Comparison of ENCODE assay signal across 21 mouse cellular contexts in genomic region chr5:146684429-146684828, GRCm38 (mm10).
DNase-seq lines count a peak whose midpoint lies in the region; ATAC-seq and TF ChIP-seq lines count a peak whose summit lies in the region.
"Had no signal": no experiment of that assay in that cellular context is flagged by ENCODE, and none has a peak within 500 bp of the region (broad histone marks: within the 10 kb centered on the region; RNA-seq: fewer than 3 reads in every experiment).

No protein-coding gene starts in this region.

- no peak for TF ChIP-seq POLR2A in brain, embryonic 14.5 days (IDR thresholded peaks at IDR 0.05; ENCODE audit: borderline replicate concordance, extremely low read depth, insufficient read depth, insufficient read length, poor library complexity, severe bottlenecking)

- DNase-seq in hindbrain, postnatal 0 days (ENCODE audit: low spot score), result peak; percentile 29
- DNase-seq in hindbrain, embryonic 11.5 days (ENCODE audit: low spot score), result no peak
- DNase-seq in brain, embryonic 14.5 days (ENCODE audit: low read depth), result no peak
- DNase-seq in heart, adult 11 months, result no peak
- DNase-seq: adrenal gland, adult 8-10 months; cerebellum, adult 18-20 months; cerebellum, postnatal 25 days; kidney, adult 8-10 months; kidney, postnatal 10 days; layer of hippocampus, postnatal 36 days; liver, embryonic 13.5 days; lung, embryonic 14.5 days; lung, postnatal 4 days; thymus, postnatal 14 days had no signal

- ATAC-seq in hindbrain, postnatal 0 days, result peak; percentile 41; the same call in 1 of the 2 replicates
- ATAC-seq in hindbrain, embryonic 11.5 days (ENCODE audit: low FRiP score), result no peak
- ATAC-seq in midbrain, embryonic 13.5 days, result 0 out of 2 replicates have a peak, but pooled peaks have one; percentile 22
- ATAC-seq in midbrain, embryonic 15.5 days (replicated peaks), result no peak
- peak; percentile 61; the same call in 1 of the 2 replicates for ATAC-seq in neural tube, embryonic 14.5 days (ENCODE audit: low read depth)
- ATAC-seq: activated CD4-positive, CD25-positive, alpha-beta regulatory T cell, adult 4 months; forebrain, embryonic 13.5 days had no signal

- H3K4me2 ChIP-seq in hindbrain, postnatal 0 days (ENCODE audit: low read depth, low read length), result no peak overlapping the region
- no peak overlapping the region for H3K4me2 ChIP-seq in hindbrain, embryonic 11.5 days (replicated peaks; ENCODE audit: low read depth, low read length)
- H3K4me2 ChIP-seq in midbrain, embryonic 13.5 days (replicated peaks), result no peak overlapping the region
- H3K4me2 ChIP-seq in midbrain, embryonic 15.5 days, result no peak overlapping the region
- no peak overlapping the region for H3K4me2 ChIP-seq in neural tube, embryonic 14.5 days (ENCODE audit: low read depth, low read length)
- H3K4me2 ChIP-seq: forebrain, embryonic 13.5 days; heart, embryonic 15.5 days; limb, embryonic 13.5 days; liver, embryonic 13.5 days; lung, embryonic 14.5 days had no signal

- no peaks in the 10 kb centered on the region for H3K36me3 ChIP-seq in hindbrain, postnatal 0 days (ENCODE audit: insufficient read depth, low read length)
- no peaks in the 10 kb centered on the region for H3K36me3 ChIP-seq in hindbrain, embryonic 11.5 days (ENCODE audit: control insufficient read depth, insufficient read depth, low read length)
- no peaks in the 10 kb centered on the region for H3K36me3 ChIP-seq in midbrain, embryonic 13.5 days
- H3K36me3 ChIP-seq in midbrain, embryonic 15.5 days (replicated peaks), result no peaks in the 10 kb centered on the region
- H3K36me3 ChIP-seq in neural tube, embryonic 14.5 days (ENCODE audit: control insufficient read depth, insufficient read depth, low read length), result no peaks in the 10 kb centered on the region
- H3K36me3 ChIP-seq: heart, embryonic 15.5 days; limb, embryonic 13.5 days; liver, embryonic 13.5 days had no signal

- no peaks in the 10 kb centered on the region for H3K9me3 ChIP-seq in hindbrain, postnatal 0 days (ENCODE audit: low read length)
- no peaks in the 10 kb centered on the region for H3K9me3 ChIP-seq in hindbrain, embryonic 11.5 days (ENCODE audit: control insufficient read depth, low read length)
- no peaks in the 10 kb centered on the region for H3K9me3 ChIP-seq in midbrain, embryonic 13.5 days
- H3K9me3 ChIP-seq in midbrain, embryonic 15.5 days, result no peaks in the 10 kb centered on the region
- no peaks in the 10 kb centered on the region for H3K9me3 ChIP-seq in neural tube, embryonic 14.5 days (ENCODE audit: control insufficient read depth, low read length)
- H3K9me3 ChIP-seq: forebrain, embryonic 13.5 days; heart, embryonic 15.5 days; limb, embryonic 13.5 days; liver, embryonic 13.5 days had no signal

- no peak overlapping the region for H3K4me3 ChIP-seq in hindbrain, postnatal 0 days (ENCODE audit: low read length)
- H3K4me3 ChIP-seq in hindbrain, embryonic 11.5 days (ENCODE audit: low read depth, low read length), result no peak overlapping the region
- no peak overlapping the region for H3K4me3 ChIP-seq in midbrain, embryonic 13.5 days (replicated peaks)
- H3K4me3 ChIP-seq in midbrain, embryonic 15.5 days, result no peak overlapping the region
- H3K4me3 ChIP-seq in neural tube, embryonic 14.5 days (ENCODE audit: low read depth, low read length), result no peak overlapping the region
- H3K4me3 ChIP-seq: forebrain, embryonic 13.5 days; heart, embryonic 15.5 days; limb, embryonic 13.5 days; liver, embryonic 13.5 days had no signal

- H3K9ac ChIP-seq in hindbrain, postnatal 0 days (replicated peaks; ENCODE audit: low read length), result no peak overlapping the region
- no peak overlapping the region for H3K9ac ChIP-seq in hindbrain, embryonic 11.5 days (ENCODE audit: low read depth, low read length)
- H3K9ac ChIP-seq in midbrain, embryonic 13.5 days (replicated peaks), result no peak overlapping the region
- no peak overlapping the region for H3K9ac ChIP-seq in midbrain, embryonic 15.5 days
- H3K9ac ChIP-seq in neural tube, embryonic 14.5 days (replicated peaks; ENCODE audit: low read depth, low read length), result no peak overlapping the region
- H3K9ac ChIP-seq: forebrain, embryonic 13.5 days; heart, embryonic 15.5 days; limb, embryonic 13.5 days; liver, embryonic 13.5 days; lung, embryonic 14.5 days had no signal

- peak; percentile 30; the same call in 1 of the 2 replicates for TF ChIP-seq CTCF in hindbrain, postnatal 0 days (IDR thresholded peaks at IDR 0.05; ENCODE audit: low read depth)
- 0 out of 2 replicates have a peak, but pooled peaks have one; percentile 13 for TF ChIP-seq CTCF in brain, embryonic 14.5 days (IDR thresholded peaks at IDR 0.05; ENCODE audit: borderline replicate concordance, extremely low read depth, insufficient read depth, insufficient read length)

- H3K27me3 ChIP-seq in hindbrain, postnatal 0 days (ENCODE audit: insufficient read depth, low read length), result no peaks in the 10 kb centered on the region
- H3K27me3 ChIP-seq in hindbrain, embryonic 11.5 days (ENCODE audit: control insufficient read depth, insufficient read depth, low read length), result no peaks in the 10 kb centered on the region
- peaks cover 54% of the 10 kb centered on the region for H3K27me3 ChIP-seq in midbrain, embryonic 13.5 days
- peaks cover 26% of the 10 kb centered on the region for H3K27me3 ChIP-seq in midbrain, embryonic 15.5 days (replicated peaks)
- no peaks in the 10 kb centered on the region for H3K27me3 ChIP-seq in neural tube, embryonic 14.5 days (ENCODE audit: control insufficient read depth, insufficient read depth, low read length)
- H3K27me3 ChIP-seq: heart, embryonic 15.5 days had no signal

- H3K4me1 ChIP-seq in hindbrain, postnatal 0 days (ENCODE audit: insufficient read depth, low read length), result 0 out of 2 replicates have a peak, but pooled peaks cover 5% of the 10 kb centered on the region
- no peaks in the 10 kb centered on the region for H3K4me1 ChIP-seq in hindbrain, embryonic 11.5 days (replicated peaks; ENCODE audit: control insufficient read depth, insufficient read depth, low read length)
- peaks cover 9% of the 10 kb centered on the region for H3K4me1 ChIP-seq in midbrain, embryonic 13.5 days (replicated peaks)
- H3K4me1 ChIP-seq in midbrain, embryonic 15.5 days, result no peaks in the 10 kb centered on the region
- H3K4me1 ChIP-seq in neural tube, embryonic 14.5 days (ENCODE audit: control insufficient read depth, insufficient read depth, low read length), result peaks cover 9% of the 10 kb centered on the region; the same call in 1 of the 2 replicates
- H3K4me1 ChIP-seq: forebrain, embryonic 13.5 days; heart, embryonic 15.5 days; limb, embryonic 13.5 days had no signal

- H3K27ac ChIP-seq in hindbrain, postnatal 0 days, result no peak overlapping the region
- H3K27ac ChIP-seq in hindbrain, embryonic 11.5 days (ENCODE audit: low read depth, low read length), result no peak overlapping the region
- H3K27ac ChIP-seq in midbrain, embryonic 13.5 days, result no peak overlapping the region
- no peak overlapping the region for H3K27ac ChIP-seq in midbrain, embryonic 15.5 days
- H3K27ac ChIP-seq in neural tube, embryonic 14.5 days (ENCODE audit: low read depth, low read length), result no peak overlapping the region
- H3K27ac ChIP-seq: forebrain, embryonic 13.5 days; heart, embryonic 15.5 days; limb, embryonic 13.5 days; liver, embryonic 13.5 days had no signal

- 44% methylated on average over 3 of the region's 3 CpGs for WGBS in hindbrain, postnatal 0 days
- 73% methylated on average over 3 of the region's 3 CpGs for WGBS in hindbrain, embryonic 11.5 days
- 63% methylated on average over 3 of the region's 3 CpGs for WGBS in midbrain, embryonic 13.5 days
- 53% methylated on average over 3 of the region's 3 CpGs for WGBS in midbrain, embryonic 15.5 days
- 17% methylated on average over 3 of the region's 3 CpGs for WGBS in neural tube, embryonic 14.5 days

Comparison
In these comparisons a context has a peak if more than half of its experiments do, and no peak if none do; other contexts are left out.
1. ATAC-seq: peak in hindbrain, postnatal 0 days (single experiment), midbrain, embryonic 13.5 days (single experiment) and neural tube, embryonic 14.5 days (single experiment); none in hindbrain, embryonic 11.5 days (single experiment) and midbrain, embryonic 15.5 days (single experiment).